Mouse (Mus musculus) neural tube, embryonic 12.5 days (tissue): ENCODE measurements around the gene Abca3. TPM values are rescaled to one million over a fixed set of nuclear protein-coding genes. Genes with fewer than 3 reads are reported as not detected.

Experiments
- ATAC-seq: fragments of 200-750 bp; cut with Nextera tagmentation; 2 replicates; pipeline ENCODE4 v1.8.0; 2017; ENCODE audit warnings: low read depth, mild to moderate bottlenecking, moderate TSS enrichment, moderate library complexity; ENCODE audit not compliant: low FRiP score
- H3K27ac ChIP-seq: fragments of 300-500 bp; sonication (generic); 2 replicates; pipeline ENCODE4 v1.5.1; 2016
- H3K27me3 ChIP-seq: fragments of 300-500 bp; sonication (generic); replicated peaks from 2 replicates; pipeline ENCODE4 v1.6.1; 2016; ENCODE audit warnings: mild to moderate bottlenecking
- H3K36me3 ChIP-seq: fragments of 300-500 bp; sonication (generic); 2 replicates; pipeline ENCODE4 v1.6.1; 2016; ENCODE audit warnings: mild to moderate bottlenecking
- H3K4me1 ChIP-seq: fragments of 300-500 bp; sonication (generic); 2 replicates; pipeline ENCODE4 v1.6.1; 2016
- H3K4me2 ChIP-seq: fragments of 300-500 bp; sonication (generic); replicated peaks from 2 replicates; pipeline ENCODE4 v1.6.1; 2016; ENCODE audit warnings: mild to moderate bottlenecking
- H3K4me3 ChIP-seq: fragments of 300-500 bp; sonication (generic); 2 replicates; pipeline ENCODE4 v1.5.1; 2016
- H3K9ac ChIP-seq: fragments of 300-500 bp; sonication (generic); 2 replicates; pipeline ENCODE4 v1.6.1; 2016; ENCODE audit warnings: mild to moderate bottlenecking
- H3K9me3 ChIP-seq: fragments of 300-500 bp; sonication (generic); 2 replicates; pipeline ENCODE4 v1.6.1; 2016; ENCODE audit warnings: mild to moderate bottlenecking
- WGBS: fragments of 180-500 bp; shearing (Covaris S2); methylation state at CpG from one replicate; pipeline ENCODE4 v1.1.7; 2016; 5-methylcytosine and 5-hydroxymethylcytosine counted together
- polyA plus RNA-seq: library from polyadenylated mRNA; unstranded; fragments of >200 nt; fragmentation: Nextera tagmentation; extraction: Ambion mirVana; gene quantifications from 2 replicates; pipeline ENCODE4 v1.2.1, GENCODE M21; 2016

The Abca3 gene
- polyA plus RNA-seq, 1 experiment from 2014 or later, result 25.8 TPM

- H3K9me3 ChIP-seq, result no peaks in the 10 kb centered on the region
- H3K4me2 ChIP-seq, result no peak overlapping the region
- 92% methylated on average over 8 of the region's 8 CpGs for WGBS
- no peak for ATAC-seq
- H3K4me3 ChIP-seq, result no peak overlapping the region
- H3K27me3 ChIP-seq, result peaks cover 6% of the 10 kb centered on the region
- no peak overlapping the region for H3K27ac ChIP-seq
- no peak overlapping the region for H3K9ac ChIP-seq
- H3K4me1 ChIP-seq, result peaks cover 18% of the 10 kb centered on the region
- no peaks in the 10 kb centered on the region; the same call in 1 of the 2 replicates for H3K36me3 ChIP-seq
These were observed 3.5 kb downstream of the Abca3 start for GRCm38 (mm10) chr17:24355284-24355683.

DNA sequence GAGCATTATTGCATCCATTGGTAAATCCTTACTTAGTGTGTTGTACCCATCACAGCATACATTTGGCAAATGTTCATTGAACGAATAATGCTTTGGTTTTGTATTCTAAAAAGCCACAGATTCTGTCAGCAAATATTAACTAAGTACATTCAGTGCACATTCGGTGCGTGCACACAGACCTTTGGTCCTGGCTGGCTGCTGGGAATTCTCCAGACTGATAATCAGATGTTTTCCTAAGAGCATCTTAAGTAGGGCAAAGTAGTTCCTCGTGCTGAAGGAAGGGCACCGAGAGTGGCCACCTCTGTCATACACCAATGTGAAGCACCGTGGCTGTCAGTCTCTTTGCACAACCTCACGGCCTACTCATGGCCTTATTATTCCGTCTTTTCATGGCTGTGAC, 7.3 kb downstream of the Abca3 start:
- Histone ChIP-seq H3K4me1 (no peaks in the 10 kb centered on the region), H3K4me3 (no peak overlapping the region), H3K9ac (no peak overlapping the region), H3K4me2 (no peak overlapping the region), H3K27ac (no peak overlapping the region), H3K36me3 (no peaks in the 10 kb centered on the region; the same call in 1 of the 2 replicates), H3K27me3 (no peaks in the 10 kb centered on the region), H3K9me3 (no peaks in the 10 kb centered on the region)
- 89% methylated on average over 8 of the region's 8 CpGs for WGBS
- no peak for ATAC-seq

GRCm38 (mm10) chr17:24359903-24360302, 8.2 kb downstream of the Abca3 start:
- Histone ChIP-seq H3K36me3 (peaks cover 6% of the 10 kb centered on the region), H3K9me3 (no peaks in the 10 kb centered on the region), H3K9ac (no peak overlapping the region), H3K4me3 (no peak overlapping the region), H3K27ac (no peak overlapping the region), H3K4me2 (no peak overlapping the region), H3K4me1 (no peaks in the 10 kb centered on the region), H3K27me3 (no peaks in the 10 kb centered on the region)
- ATAC-seq, result no peak
- WGBS, result 83% methylated on average over 2 of the region's 2 CpGs

GRCm38 (mm10) chr17:24360841-24361240, 9.1 kb downstream of the Abca3 start:
- H3K9me3 ChIP-seq, result no peaks in the 10 kb centered on the region
- no peak for ATAC-seq
- H3K36me3 ChIP-seq, result peaks cover 8% of the 10 kb centered on the region
- H3K9ac ChIP-seq, result no peak overlapping the region
- WGBS, result 83% methylated on average over 8 of the region's 8 CpGs
- no peak overlapping the region for H3K27ac ChIP-seq
- H3K4me2 ChIP-seq, result no peak overlapping the region
- H3K4me3 ChIP-seq, result no peak overlapping the region
- no peaks in the 10 kb centered on the region for H3K4me1 ChIP-seq
- no peaks in the 10 kb centered on the region for H3K27me3 ChIP-seq

- H3K27ac ChIP-seq, result no peak overlapping the region
- no peaks in the 10 kb centered on the region for H3K27me3 ChIP-seq
- no peaks in the 10 kb centered on the region for H3K9me3 ChIP-seq
- H3K4me3 ChIP-seq, result no peak overlapping the region
- WGBS, result 86% methylated on average over 5 of the region's 5 CpGs
- no peak overlapping the region for H3K9ac ChIP-seq
- no peak overlapping the region for H3K4me2 ChIP-seq
- peaks cover 12% of the 10 kb centered on the region for H3K36me3 ChIP-seq
- ATAC-seq, result no peak
- H3K4me1 ChIP-seq, result no peaks in the 10 kb centered on the region
These were observed 9.5 kb downstream of the Abca3 start for GRCm38 (mm10) chr17:24361291-24361690.

- ATAC-seq, result no peak
- peaks cover 24% of the 10 kb centered on the region for H3K36me3 ChIP-seq
- H3K4me2 ChIP-seq, result no peak overlapping the region
These were observed 10.8 kb downstream of the Abca3 start for GRCm38 (mm10) chr17:24362527-24362926.

DNA sequence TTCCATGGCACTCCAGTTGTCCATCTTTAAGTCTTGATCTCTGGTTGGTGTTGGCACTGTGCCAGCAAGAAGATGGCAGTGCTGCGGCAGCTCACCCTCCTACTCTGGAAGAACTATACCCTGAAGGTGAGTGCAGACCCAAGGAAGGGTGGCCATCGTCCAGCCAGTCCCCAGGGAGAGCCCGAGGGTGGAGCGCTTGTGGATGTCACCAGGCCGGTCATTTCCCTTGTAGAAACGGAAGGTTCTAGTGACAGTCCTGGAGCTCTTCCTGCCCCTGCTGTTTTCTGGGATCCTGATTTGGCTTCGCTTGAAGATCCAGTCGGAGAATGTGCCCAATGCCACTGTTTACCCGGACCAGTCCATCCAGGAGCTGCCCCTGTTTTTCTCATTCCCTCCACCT, 12.7 kb downstream of the Abca3 start:
- no peak overlapping the region for H3K4me2 ChIP-seq
- H3K9ac ChIP-seq, result peak overlapping the region; percentile 5; the same call in 1 of the 2 replicates
- H3K36me3 ChIP-seq, result peaks cover 35% of the 10 kb centered on the region
- H3K27ac ChIP-seq, result no peak overlapping the region
- H3K4me3 ChIP-seq, result no peak overlapping the region
- no peaks in the 10 kb centered on the region for H3K27me3 ChIP-seq
- no peaks in the 10 kb centered on the region for H3K9me3 ChIP-seq
- WGBS, result 90% methylated on average over 9 of the region's 9 CpGs
- no peak for ATAC-seq
- no peaks in the 10 kb centered on the region for H3K4me1 ChIP-seq

More at GRCm38 (mm10) chr17:24362527-24362926, 10.8 kb downstream of the Abca3 start:
- 77% methylated on average over 9 of the region's 9 CpGs for WGBS
- no peak overlapping the region for H3K9ac ChIP-seq
- H3K27ac ChIP-seq, result no peak overlapping the region
- H3K4me3 ChIP-seq, result no peak overlapping the region
- no peaks in the 10 kb centered on the region for H3K9me3 ChIP-seq
- H3K4me1 ChIP-seq, result no peaks in the 10 kb centered on the region
- no peaks in the 10 kb centered on the region for H3K27me3 ChIP-seq

- H3K27me3 ChIP-seq, result no peaks in the 10 kb centered on the region
- H3K9ac ChIP-seq, result no peak overlapping the region
- no peaks in the 10 kb centered on the region for H3K4me1 ChIP-seq
- H3K4me3 ChIP-seq, result no peak overlapping the region
- no peak overlapping the region for H3K4me2 ChIP-seq
- 57% methylated on average over 13 of the region's 13 CpGs for WGBS
- no peak for ATAC-seq
- H3K9me3 ChIP-seq, result no peaks in the 10 kb centered on the region
- no peak overlapping the region for H3K27ac ChIP-seq
- H3K36me3 ChIP-seq, result peaks cover 43% of the 10 kb centered on the region
These were observed 14.1 kb downstream of the Abca3 start for GRCm38 (mm10) chr17:24365863-24366262.

DNA sequence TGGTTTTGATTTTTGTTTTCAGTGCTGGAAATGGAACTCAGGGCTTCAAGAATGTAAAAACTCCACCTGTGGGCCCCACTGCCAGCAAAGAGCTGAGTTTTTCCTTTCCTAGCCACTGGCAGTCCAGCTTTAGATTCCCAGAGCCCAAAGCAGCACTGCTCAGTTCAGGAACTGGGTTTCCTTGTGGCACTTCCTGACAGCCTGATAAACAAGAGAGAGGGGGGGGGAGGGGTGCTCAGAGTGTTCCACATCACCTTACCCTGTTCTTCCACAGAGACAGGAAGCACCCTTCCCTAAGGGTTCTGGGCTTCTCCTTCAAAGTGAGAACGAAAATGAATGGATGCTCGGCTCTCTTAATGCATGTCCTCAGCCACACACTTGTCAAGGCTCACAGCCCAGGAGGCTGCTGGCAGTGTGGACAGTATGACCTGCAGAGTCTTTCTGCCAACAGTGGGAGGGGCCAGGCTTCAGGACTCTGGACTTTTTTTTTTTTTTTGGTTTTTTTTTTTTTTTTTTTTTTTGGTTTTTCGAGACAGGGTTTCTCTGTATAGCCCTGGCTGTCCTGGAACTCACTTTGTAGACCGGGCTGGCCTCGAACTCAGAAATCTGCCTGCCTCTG, 23.5 kb downstream of the Abca3 start:
- Histone ChIP-seq H3K4me1 (no peaks in the 10 kb centered on the region), H3K27ac (no peak overlapping the region), H3K9ac (no peak overlapping the region), H3K4me2 (no peak overlapping the region), H3K9me3 (no peaks in the 10 kb centered on the region), H3K4me3 (no peak overlapping the region), H3K27me3 (no peaks in the 10 kb centered on the region), H3K36me3 (peaks cover 72% of the 10 kb centered on the region)
- no peak for ATAC-seq
- 82% methylated on average over 5 of the region's 5 CpGs for WGBS

DNA sequence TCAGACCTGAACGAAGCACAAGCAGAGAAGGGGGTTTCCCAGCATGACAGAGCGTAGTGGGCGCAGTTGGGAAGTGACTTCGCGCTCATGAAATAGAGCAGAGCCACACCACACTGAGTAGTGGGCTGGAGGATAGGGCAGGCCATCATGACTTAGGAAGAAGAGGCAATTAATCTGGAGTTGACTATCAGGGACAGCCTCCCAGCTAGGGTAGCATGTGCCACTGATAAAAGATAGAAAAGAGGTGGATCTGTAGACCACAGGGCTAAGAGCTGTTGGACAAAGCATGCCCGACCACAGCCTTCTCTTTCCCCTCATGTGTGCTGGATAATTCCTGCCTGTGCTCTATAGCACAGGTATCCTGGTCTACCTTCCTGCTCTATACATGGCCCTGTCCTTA, 24.1 kb downstream of the Abca3 start:
- Histone ChIP-seq H3K4me2 (no peak overlapping the region), H3K9ac (no peak overlapping the region), H3K27ac (no peak overlapping the region), H3K4me1 (no peaks in the 10 kb centered on the region), H3K9me3 (no peaks in the 10 kb centered on the region), H3K36me3 (peaks cover 66% of the 10 kb centered on the region), H3K27me3 (no peaks in the 10 kb centered on the region), H3K4me3 (no peak overlapping the region)
- 90% methylated on average over 6 of the region's 6 CpGs for WGBS
- no peak for ATAC-seq

- 94% methylated on average over 2 of the region's 2 CpGs for WGBS
- H3K4me3 ChIP-seq, result no peak overlapping the region
These were observed 26.7 kb downstream of the Abca3 start for GRCm38 (mm10) chr17:24378496-24378895.

GRCm38 (mm10) chr17:24383789-24384188, 32.0 kb downstream of the Abca3 start:
- H3K27me3 ChIP-seq, result no peaks in the 10 kb centered on the region
- no peak overlapping the region for H3K4me3 ChIP-seq
- WGBS, result 90% methylated on average over 8 of the region's 8 CpGs
- H3K9ac ChIP-seq, result no peak overlapping the region
- no peak overlapping the region for H3K4me2 ChIP-seq
- no peak for ATAC-seq
- no peak overlapping the region for H3K27ac ChIP-seq
- H3K36me3 ChIP-seq, result peaks cover 63% of the 10 kb centered on the region
- H3K9me3 ChIP-seq, result no peaks in the 10 kb centered on the region
- no peaks in the 10 kb centered on the region for H3K4me1 ChIP-seq

More at GRCm38 (mm10) chr17:24378496-24378895, 26.7 kb downstream of the Abca3 start:
- Histone ChIP-seq H3K36me3 (peaks cover 64% of the 10 kb centered on the region), H3K4me1 (no peaks in the 10 kb centered on the region), H3K9me3 (no peaks in the 10 kb centered on the region), H3K4me2 (no peak overlapping the region), H3K9ac (no peak overlapping the region), H3K27ac (no peak overlapping the region), H3K27me3 (no peaks in the 10 kb centered on the region)
- no peak for ATAC-seq

- 92% methylated on average over 5 of the region's 5 CpGs for WGBS
- H3K4me3 ChIP-seq, result no peak overlapping the region
- H3K4me1 ChIP-seq, result no peaks in the 10 kb centered on the region
- no peak overlapping the region for H3K9ac ChIP-seq
- peaks cover 60% of the 10 kb centered on the region for H3K36me3 ChIP-seq
- H3K9me3 ChIP-seq, result no peaks in the 10 kb centered on the region
- no peak for ATAC-seq
- H3K27me3 ChIP-seq, result no peaks in the 10 kb centered on the region
- H3K27ac ChIP-seq, result no peak overlapping the region
- H3K4me2 ChIP-seq, result no peak overlapping the region
These were observed 37.0 kb downstream of the Abca3 start for GRCm38 (mm10) chr17:24388711-24389110.
